Mouse (Mus musculus): ENCODE results near the gene Igfbp3.

DNA sequence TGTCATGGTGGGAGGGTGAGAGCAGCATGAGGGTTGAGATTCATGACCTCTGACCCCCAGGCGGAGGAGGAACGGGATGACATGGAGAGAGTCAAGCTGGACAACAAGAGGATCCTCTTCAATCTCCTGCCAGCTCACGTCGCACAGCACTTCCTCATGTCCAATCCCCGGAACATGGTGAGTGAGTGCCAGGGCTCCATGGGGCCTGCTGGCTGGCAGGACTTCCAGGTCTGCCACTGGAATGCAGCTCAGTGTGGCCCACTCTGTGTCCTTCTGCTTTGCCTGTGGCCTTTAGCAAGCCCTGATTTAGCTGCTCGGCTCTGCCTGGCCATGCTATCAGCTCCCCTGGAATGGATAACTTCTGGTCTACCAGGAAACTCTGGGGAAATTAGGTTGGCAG lies 53.6 kb downstream of the Igfbp3 start:
- TF ChIP-seq CTCF (IDR thresholded peaks at IDR 0.05; ENCODE audit: borderline replicate concordance, insufficient read depth, low read depth, low read length) (no peak), POLR2A (IDR thresholded peaks at IDR 0.05; ENCODE audit: borderline replicate concordance, insufficient read depth, low read length) (no peak)
